Mouse (Mus musculus) naive thymus-derived CD4-positive, alpha-beta T cell, adult 2 months (primary cell): Measurements from ENCODE around the gene Rngtt.
"Not testable (repeated sequence)": the region's sequence is repeated elsewhere in the genome, so short reads cannot be mapped to it uniquely, and the experiment has no call there.

Source experiments
- DNase-seq: peaks from one replicate; pipeline ENCODE4 v3.0.0-alpha.2; 2011; ENCODE audit warnings: low read depth

Rngtt gene

GRCm38 (mm10) chr4:33310840-33311437 is 828 bp downstream of the Rngtt start:
- DNase-seq: peak; percentile 60

DNA sequence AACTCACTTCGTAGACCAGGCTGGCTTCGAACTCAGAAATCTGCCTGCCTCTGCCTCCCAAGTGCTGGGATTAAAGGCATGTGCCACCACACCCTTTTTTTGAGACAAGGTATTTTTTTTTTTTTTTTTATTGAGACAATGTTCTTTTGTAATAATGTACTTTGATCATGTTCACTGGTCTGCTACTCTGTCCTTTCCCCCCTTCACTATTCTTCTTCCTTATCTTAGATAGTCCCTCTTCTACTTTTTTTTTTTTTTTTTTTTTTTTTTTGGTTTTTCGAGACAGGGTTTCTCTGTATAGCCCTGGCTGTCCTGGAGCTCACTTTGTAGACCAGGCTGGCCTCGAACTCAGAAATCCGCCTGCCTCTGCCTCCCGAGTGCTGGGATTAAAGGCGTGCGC is 4.0 kb downstream of the Rngtt start:
- DNase-seq: not testable (repeated sequence)

- peak; percentile 73 for DNase-seq
Observed at GRCm38 (mm10) chr4:33315840-33316239, 5.7 kb downstream of the Rngtt start.

GRCm38 (mm10) chr4:33331147-33331546 is 21.0 kb downstream of the Rngtt start:
- DNase-seq: no peak

- no peak for DNase-seq
Observed at GRCm38 (mm10) chr4:33332956-33333455, 22.9 kb downstream of the Rngtt start.

- DNase-seq: no peak
Observed at GRCm38 (mm10) chr4:33337999-33338398, 27.9 kb downstream of the Rngtt start.

- no peak for DNase-seq
Observed at GRCm38 (mm10) chr4:33342877-33343731, 33.0 kb downstream of the Rngtt start.

- no peak for DNase-seq
Observed at GRCm38 (mm10) chr4:33343732-33344057, 33.6 kb downstream of the Rngtt start.

GRCm38 (mm10) chr4:33363451-33363850 is 53.3 kb downstream of the Rngtt start:
- DNase-seq: no peak

GRCm38 (mm10) chr4:33374916-33375315 is 64.8 kb downstream of the Rngtt start:
- DNase-seq: no peak

- no peak for DNase-seq
Observed at GRCm38 (mm10) chr4:33377642-33378041, 67.5 kb downstream of the Rngtt start.

DNA sequence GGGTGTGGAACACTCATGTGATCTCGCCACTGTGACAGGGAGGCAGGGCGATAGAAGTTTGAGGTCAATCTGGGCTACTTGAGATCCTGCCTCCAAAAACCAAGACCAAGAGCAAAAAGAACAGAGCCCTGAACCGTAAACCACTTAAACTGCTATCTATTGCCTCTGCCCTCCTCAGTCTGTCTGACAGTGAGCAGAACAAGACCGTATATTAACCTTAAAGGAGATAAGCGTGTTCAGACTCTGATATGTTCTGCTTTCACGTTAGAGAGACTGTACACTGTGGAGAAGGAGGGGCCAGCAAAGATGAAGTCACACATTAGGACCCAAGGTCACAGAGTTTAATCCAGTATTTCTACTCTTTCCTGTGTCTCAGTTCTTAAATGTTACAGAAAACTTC is 68.8 kb downstream of the Rngtt start:
- no peak for DNase-seq

- DNase-seq: no peak
Observed at GRCm38 (mm10) chr4:33388899-33389298, 78.8 kb downstream of the Rngtt start.

DNA sequence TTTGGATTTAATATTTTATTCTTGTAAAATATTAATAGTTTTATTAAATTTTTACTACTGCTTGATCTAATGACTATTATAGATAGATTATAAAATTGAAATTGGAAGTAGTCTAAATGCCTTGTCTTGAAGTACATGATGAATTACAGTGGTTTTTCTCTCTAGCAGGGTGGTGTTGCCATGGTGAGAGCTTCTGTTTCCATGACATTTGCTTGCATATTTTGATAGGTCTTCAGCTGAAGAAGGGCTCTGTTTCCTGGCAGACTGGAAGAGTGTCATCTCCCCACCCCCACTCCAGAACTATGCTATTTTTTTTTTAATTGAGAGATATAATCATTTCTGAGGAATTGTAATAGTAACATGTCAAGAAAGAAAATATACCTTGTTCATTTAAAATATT is 80.5 kb downstream of the Rngtt start:
- DNase-seq: peak; percentile 52

- DNase-seq: no peak
Observed at GRCm38 (mm10) chr4:33393437-33393836, 83.3 kb downstream of the Rngtt start.

DNA sequence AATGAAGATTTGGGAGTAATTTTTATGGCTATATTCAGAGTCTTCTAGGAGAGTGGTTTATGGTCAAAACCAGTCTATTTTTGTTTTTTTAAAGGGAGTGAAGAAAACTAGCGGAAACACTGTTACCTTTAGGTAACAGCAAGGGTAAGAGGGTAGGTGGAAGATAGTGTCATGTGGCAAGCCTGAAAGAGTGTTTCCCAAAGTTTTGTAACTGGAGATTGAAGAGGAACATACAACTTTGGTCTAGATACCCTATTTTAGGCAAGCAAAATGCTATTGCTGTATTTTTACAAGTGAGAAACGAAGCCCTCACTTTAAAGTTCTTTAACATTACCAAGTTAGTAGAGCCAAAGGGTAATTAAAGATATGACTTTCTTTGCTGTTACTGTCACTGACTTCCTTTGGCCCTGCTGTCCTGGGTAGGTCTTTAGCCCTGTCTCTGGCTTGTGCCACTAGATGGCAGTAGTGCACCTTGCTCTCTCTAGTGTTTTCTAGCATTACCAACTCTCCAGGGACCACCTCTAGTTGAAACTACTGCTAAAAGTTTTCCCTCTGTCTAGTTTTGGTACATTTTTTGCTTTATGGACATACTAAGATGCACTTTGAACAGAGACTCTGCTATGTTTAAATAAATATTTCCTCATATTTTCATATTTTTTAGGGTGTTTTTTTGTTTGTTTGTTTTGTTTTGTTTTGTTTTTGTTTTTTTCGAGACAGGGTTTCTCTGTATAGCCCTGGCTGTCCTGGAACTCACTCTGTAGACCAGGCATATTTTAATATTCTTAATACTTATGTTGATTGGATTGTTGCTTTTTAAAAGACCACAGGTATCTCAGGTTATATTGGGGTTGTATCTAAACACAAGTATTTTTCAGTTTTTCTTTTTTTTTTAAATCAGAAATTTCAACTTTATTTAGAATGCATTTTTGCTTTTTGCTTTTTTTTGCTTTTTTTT is 86.4 kb downstream of the Rngtt start:
- DNase-seq: peak; percentile 87

- DNase-seq: no peak
Observed at GRCm38 (mm10) chr4:33405723-33406293, 95.7 kb downstream of the Rngtt start.

GRCm38 (mm10) chr4:33413791-33414190 is 103.7 kb downstream of the Rngtt start:
- DNase-seq: no peak

DNA sequence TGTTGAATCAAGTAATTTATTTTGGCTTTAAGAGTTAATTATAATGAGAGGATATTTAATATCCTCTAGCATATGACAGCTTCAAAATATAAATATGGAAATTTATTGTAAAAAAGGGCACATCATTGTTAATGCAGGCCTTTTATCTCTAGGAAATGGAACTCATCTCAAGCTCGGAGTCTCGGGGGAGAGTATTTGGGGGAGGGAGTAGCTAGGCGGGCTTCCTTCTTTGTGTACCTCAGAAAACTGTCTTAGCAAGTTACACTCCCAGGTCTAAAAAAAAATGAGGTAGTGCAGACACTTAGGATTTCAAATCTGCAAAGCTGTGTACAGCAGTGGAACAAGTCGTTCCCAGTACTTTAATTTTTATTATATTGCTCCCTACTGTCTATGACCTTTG is 104.7 kb downstream of the Rngtt start:
- no peak for DNase-seq

GRCm38 (mm10) chr4:33417391-33417790 is 107.3 kb downstream of the Rngtt start:
- no peak for DNase-seq

DNA sequence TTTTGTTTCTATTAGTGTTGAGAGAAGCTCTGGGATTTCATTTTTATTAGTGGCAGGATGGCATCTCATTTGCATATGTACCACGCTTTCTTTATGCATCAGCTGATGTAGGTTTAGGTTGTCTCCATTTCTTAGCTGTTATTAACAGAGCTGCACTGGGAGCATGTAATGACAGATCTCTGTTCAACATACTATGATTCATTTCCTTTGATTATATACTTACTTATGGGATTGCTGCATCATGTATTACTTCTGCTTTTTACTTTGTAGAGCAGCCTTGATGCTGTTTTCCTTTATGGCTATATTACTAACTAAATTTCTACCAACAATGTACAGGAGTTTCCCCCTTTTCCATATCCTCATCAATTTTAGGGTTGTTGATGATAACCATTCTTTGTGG is 109.5 kb downstream of the Rngtt start:
- no peak for DNase-seq

GRCm38 (mm10) chr4:33428856-33429255 is 118.7 kb downstream of the Rngtt start:
- DNase-seq: no peak
